Mouse (Mus musculus) heart, postnatal 0 days (tissue): ENCODE results near the gene Trmt11. TPM values are rescaled to one million over a fixed set of nuclear protein-coding genes. Genes with fewer than 3 reads are reported as not detected.
"Not testable (repeated sequence)": the region's sequence is repeated elsewhere in the genome, so short reads cannot be mapped to it uniquely, and the experiment has no call there.

Experiments
- ATAC-seq: fragments of 200-750 bp; cut with Nextera tagmentation; 2 replicates; pipeline ENCODE4 v1.8.0; 2017; ENCODE audit warnings: low read depth, moderate number of reproducible peaks, moderate library complexity; ENCODE audit not compliant: insufficient read depth
- DNase-seq: peaks from one replicate; pipeline ENCODE4 v3.0.0-alpha.2; 2016; ENCODE audit warnings: low spot score
- H3K27ac ChIP-seq: fragments of 300-500 bp; sonication (generic); 2 replicates; pipeline ENCODE4 v1.5.1; 2014; ENCODE audit warnings: low read depth, mild to moderate bottlenecking
- H3K27me3 ChIP-seq: fragments of 300-500 bp; sonication (generic); 2 replicates; pipeline ENCODE4 v1.6.1; 2014; ENCODE audit warnings: low read length, mixed read lengths; ENCODE audit not compliant: control insufficient read depth, insufficient read depth
- H3K36me3 ChIP-seq: fragments of 300-500 bp; sonication (generic); replicated peaks from 2 replicates; pipeline ENCODE4 v1.6.1; 2014; ENCODE audit warnings: low read length, mixed read lengths; ENCODE audit not compliant: control insufficient read depth, insufficient read depth
- H3K4me1 ChIP-seq: fragments of 300-500 bp; sonication (generic); 2 replicates; pipeline ENCODE4 v1.6.1; 2014; ENCODE audit warnings: antibody characterized with exemption; ENCODE audit not compliant: control insufficient read depth, insufficient read depth
- H3K4me2 ChIP-seq: fragments of 300-500 bp; sonication (generic); 2 replicates; pipeline ENCODE4 v1.6.1; 2014; ENCODE audit warnings: low read depth, mild to moderate bottlenecking, low read length, moderate library complexity
- H3K4me3 ChIP-seq: fragments of 300-500 bp; sonication (generic); 2 replicates; pipeline ENCODE4 v1.5.1; 2014; ENCODE audit warnings: low read depth, low read length
- H3K9ac ChIP-seq: fragments of 300-500 bp; sonication (generic); replicated peaks from 2 replicates; pipeline ENCODE4 v1.6.1; 2014; ENCODE audit warnings: low read depth, low read length, mixed read lengths
- H3K9me3 ChIP-seq: fragments of 300-500 bp; sonication (generic); replicated peaks from 2 replicates; pipeline ENCODE4 v1.6.1; 2016; ENCODE audit warnings: low read length; ENCODE audit not compliant: control insufficient read depth
- CTCF ChIP-seq: IDR thresholded peaks from 2 replicates; pipeline ENCODE4 v1.5.1; 2016; ENCODE audit warnings: antibody characterized with exemption, control low read depth, low read depth
- EP300 ChIP-seq: IDR thresholded peaks from 2 replicates; pipeline ENCODE4 v1.6.1; 2016; ENCODE audit warnings: antibody characterized with exemption, low read depth
- WGBS: fragments of 180-500 bp; shearing (Covaris S2); extraction: QIAGEN DNeasy Blood & Tissue Kit; methylation state at CpG from one replicate; pipeline ENCODE4 v1.1.7; 2014; 5-methylcytosine and 5-hydroxymethylcytosine counted together
- polyA plus RNA-seq: library from polyadenylated mRNA; unstranded; fragments of >200 nt; fragmentation: Nextera tagmentation; extraction: Ambion mirVana; gene quantifications from 2 replicates; pipeline ENCODE4 v1.2.1, GENCODE M21; 2015
- total RNA-seq: library from RNA; depleted of rRNA; stranded (reverse); fragments of >200 nt; gene quantifications from 2 replicates; pipeline ENCODE4 v1.2.3, GENCODE M21; 2014; ENCODE audit warnings: low replicate concordance

Gene Trmt11
- total and polyA plus RNA-seq, 2 experiments from 2014 or later: 9.1 to 11.3 TPM

DNA sequence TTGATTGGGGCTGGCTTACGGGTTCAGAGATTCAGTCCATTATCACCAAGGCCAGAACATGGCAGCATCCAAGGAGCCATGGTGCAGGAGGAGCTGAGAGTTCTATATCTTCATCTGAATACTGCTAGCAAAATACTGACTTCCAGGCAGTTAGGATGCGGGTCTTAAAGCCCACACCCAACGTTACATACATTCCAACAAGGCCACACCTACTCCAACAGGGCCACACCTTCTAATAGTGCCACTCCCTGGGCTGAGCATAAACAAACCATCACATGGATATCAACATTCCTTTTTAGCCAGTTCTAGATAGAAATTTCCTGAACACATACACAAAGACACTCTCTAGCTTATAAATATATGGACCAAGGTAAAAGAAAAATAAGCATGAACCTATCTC is 29.0 kb upstream of the Trmt11 start, which contains the start of gene Hint3:
Gene Hint3, minus strand, starts transcription at position 120 of the 400 bp plus-strand sequence.
- no peaks in the 10 kb centered on the region for H3K4me1 ChIP-seq
- H3K4me3 ChIP-seq: no peak within 1 kb of the TSS

DNA sequence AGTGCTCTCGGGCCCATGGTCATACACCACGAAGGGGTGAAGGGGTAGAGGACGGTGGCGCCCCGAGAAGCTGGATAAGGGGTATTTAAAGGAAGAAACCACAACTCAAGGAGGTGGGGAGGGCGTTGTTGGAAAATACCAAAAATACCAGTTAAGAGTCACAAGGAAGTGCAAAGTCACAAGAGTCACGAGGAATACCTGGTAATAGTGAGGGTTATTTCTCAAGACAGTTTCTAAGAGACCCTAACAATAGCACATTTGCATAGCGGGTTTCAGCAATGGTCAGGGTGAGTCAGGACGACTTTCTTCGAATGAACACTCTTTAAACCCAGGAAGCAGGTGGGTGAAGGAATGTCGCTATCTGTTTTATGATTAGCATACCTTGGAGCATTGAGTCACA is 27.9 kb upstream of the Trmt11 start:
- H3K9me3 ChIP-seq, H3K27ac ChIP-seq, H3K4me1 ChIP-seq, H3K27me3 ChIP-seq, H3K4me2 ChIP-seq, DNase-seq, H3K9ac ChIP-seq, H3K4me3 ChIP-seq, H3K36me3 ChIP-seq, ATAC-seq: not testable (repeated sequence)
- 88% methylated on average over 11 of the region's 11 CpGs for WGBS

More for the DNA sequence above, 29.0 kb upstream of the Trmt11 start, which contains the start of gene Hint3:
- Histone ChIP-seq H3K9me3 (no peaks in the 10 kb centered on the region), H3K27ac (no peak within 1 kb of the TSS), H3K36me3 (no peaks in the 10 kb centered on the region), H3K9ac (no peak within 1 kb of the TSS), H3K27me3 (no peaks in the 10 kb centered on the region), H3K4me2 (no peak within 1 kb of the TSS)
- WGBS: 78% methylated on average over 3 of the region's 3 CpGs
- TF ChIP-seq CTCF: no peak
- no peak for TF ChIP-seq EP300
- DNase-seq (no peak), ATAC-seq (no peak)

DNA sequence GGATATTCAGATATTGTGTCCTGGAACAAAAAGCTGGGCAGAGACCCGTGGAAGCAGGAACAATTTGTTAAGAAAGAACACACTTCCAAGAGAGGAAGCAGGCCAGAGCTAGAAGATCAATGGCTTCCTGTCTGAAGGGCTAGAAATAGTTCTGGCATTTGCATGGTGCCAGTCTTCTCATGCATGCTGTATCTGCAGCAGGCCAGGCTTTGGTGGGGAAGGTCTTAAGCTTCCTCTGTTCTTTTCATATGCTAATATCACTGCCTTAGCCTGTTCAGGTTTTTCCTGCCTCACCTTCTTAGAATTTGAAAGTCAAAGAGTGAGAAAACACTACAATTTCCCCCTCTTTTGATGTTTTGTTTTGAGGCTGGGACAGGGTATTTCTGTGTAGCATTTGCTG is 27.0 kb upstream of the Trmt11 start:
- WGBS: 30% methylated on average over 1 of the region's 1 CpGs
- Histone ChIP-seq H3K27me3 (no peaks in the 10 kb centered on the region), H3K27ac (no peak overlapping the region), H3K4me3 (no peak overlapping the region), H3K9ac (no peak overlapping the region), H3K4me1 (no peaks in the 10 kb centered on the region), H3K36me3 (no peaks in the 10 kb centered on the region), H3K4me2 (no peak overlapping the region), H3K9me3 (no peaks in the 10 kb centered on the region)
- TF ChIP-seq CTCF (no peak), EP300 (no peak)
- ATAC-seq (no peak), DNase-seq (no peak)

DNA sequence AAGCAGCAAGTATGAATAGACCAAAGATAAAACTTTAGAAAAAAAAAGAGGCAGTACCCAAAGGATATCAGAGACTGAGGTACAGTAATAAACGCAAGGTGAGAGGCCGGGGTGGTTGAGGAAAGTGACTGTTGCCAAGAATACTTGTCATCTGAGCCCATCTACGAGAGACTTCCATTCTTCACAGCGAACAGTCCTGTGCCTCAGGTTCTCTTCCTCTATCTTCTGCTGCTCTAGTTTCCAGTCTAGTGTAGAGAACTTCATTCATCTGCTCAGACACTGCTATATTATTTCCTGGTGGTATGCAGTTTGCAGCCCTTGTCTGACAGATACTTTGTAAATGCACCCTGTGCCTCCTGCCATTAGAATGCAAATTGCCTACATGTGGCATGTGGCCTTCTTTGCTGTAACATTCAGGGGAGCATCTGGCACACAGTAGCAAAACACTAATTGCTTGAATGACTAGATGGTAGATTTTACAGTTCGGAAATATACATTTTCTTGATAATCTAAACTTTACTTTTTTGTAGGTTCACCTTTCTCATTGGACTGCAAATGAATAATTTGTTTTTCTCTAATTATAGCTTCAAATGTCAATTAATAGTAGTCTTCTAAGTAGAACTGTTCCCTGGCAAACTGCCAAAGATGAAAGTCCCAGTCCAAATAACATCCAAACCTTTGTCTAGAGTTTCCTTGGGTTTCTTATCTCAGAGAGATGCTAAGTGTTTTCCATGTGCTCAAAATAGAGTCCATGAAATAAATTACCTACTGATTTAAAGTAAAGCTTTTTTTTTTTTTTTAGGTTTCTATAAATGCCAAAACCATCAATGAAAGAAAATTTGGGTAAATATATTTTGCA is 23.8 kb upstream of the Trmt11 start:
- Histone ChIP-seq H3K9ac (0 out of 2 replicates have a peak overlapping the region, but pooled peaks have one; percentile 3), H3K27me3 (no peaks in the 10 kb centered on the region), H3K4me2 (no peak overlapping the region), H3K27ac (peak overlapping the region; percentile 17; the same call in 1 of the 2 replicates), H3K36me3 (no peaks in the 10 kb centered on the region), H3K4me1 (no peaks in the 10 kb centered on the region), H3K9me3 (no peaks in the 10 kb centered on the region), H3K4me3 (no peak overlapping the region)
- TF ChIP-seq CTCF (no peak), EP300 (no peak)
- ATAC-seq: no peak
- no peak for DNase-seq
- WGBS: 45% methylated on average over 5 of the region's 5 CpGs

DNA sequence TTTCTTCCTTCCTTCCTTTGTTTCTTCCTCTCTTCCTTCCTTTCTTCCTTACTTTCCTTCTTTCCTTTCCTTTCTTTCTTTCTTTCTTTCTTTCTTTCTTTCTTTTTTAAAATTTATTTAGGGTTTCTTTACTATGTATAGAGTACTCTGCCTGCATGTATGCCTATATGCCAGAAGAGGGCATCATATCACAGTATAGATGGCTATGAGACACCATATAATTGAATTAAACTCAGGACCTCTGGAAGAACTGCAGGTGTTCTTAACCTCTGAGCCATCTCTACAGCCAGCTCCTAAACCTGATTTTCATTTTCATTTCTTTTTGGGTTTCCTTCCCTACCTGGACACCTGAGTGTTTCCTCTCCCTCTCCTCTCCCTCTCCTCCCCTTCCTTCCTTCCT is 22.4 kb upstream of the Trmt11 start:
- H3K9me3 ChIP-seq: no peaks in the 10 kb centered on the region
- no peaks in the 10 kb centered on the region for H3K4me1 ChIP-seq
- TF ChIP-seq EP300 (no peak), CTCF (no peak)
- ATAC-seq (no peak), DNase-seq (peak; percentile 56)
- no peak overlapping the region for H3K4me3 ChIP-seq
- no peak overlapping the region for H3K9ac ChIP-seq
- no peaks in the 10 kb centered on the region for H3K27me3 ChIP-seq
- H3K36me3 ChIP-seq: no peaks in the 10 kb centered on the region
- H3K27ac ChIP-seq: no peak overlapping the region
- no peak overlapping the region for H3K4me2 ChIP-seq

DNA sequence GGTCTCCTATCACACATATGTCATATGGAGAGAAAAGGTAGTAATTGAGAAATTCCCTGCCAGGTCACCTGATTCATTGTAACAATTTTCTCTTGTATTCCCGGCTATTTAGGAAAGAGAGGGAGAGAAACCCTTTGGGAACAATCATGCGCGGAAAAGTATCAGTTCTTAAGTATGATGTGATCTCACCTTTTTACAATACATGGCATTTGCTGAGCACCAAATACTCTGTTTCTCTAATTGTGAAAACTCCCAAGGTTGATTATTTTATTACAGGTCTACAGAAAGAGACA is 18.3 kb upstream of the Trmt11 start:
- DNase-seq (no peak), ATAC-seq (no peak)
- Histone ChIP-seq H3K9me3 (no peaks in the 10 kb centered on the region), H3K4me2 (peak overlapping the region; percentile 65), H3K9ac (peak overlapping the region; percentile 67), H3K4me1 (no peaks in the 10 kb centered on the region), H3K4me3 (peak overlapping the region; percentile 71), H3K27ac (peak overlapping the region; percentile 99), H3K36me3 (no peaks in the 10 kb centered on the region), H3K27me3 (no peaks in the 10 kb centered on the region)
- 39% methylated on average over 3 of the region's 3 CpGs for WGBS
- TF ChIP-seq CTCF (no peak), EP300 (no peak)
